Mouse (Mus musculus) liver, embryonic 12.5 days (tissue): ENCODE data around the gene S100a4. TPM values are rescaled to one million over a fixed set of nuclear protein-coding genes. Genes with fewer than 3 reads are reported as not detected.

ENCODE experiments used
- ATAC-seq: fragments of 200-750 bp; cut with Nextera tagmentation; 2 replicates; pipeline ENCODE4 v1.8.0; 2017; ENCODE audit warnings: moderate number of reproducible peaks, mild to moderate bottlenecking, moderate library complexity
- H3K27ac ChIP-seq: fragments of 300-500 bp; sonication (generic); 2 replicates; pipeline ENCODE4 v1.5.1; 2016; ENCODE audit warnings: mild to moderate bottlenecking
- H3K27me3 ChIP-seq: fragments of 300-500 bp; sonication (generic); replicated peaks from 2 replicates; pipeline ENCODE4 v1.6.1; 2016; ENCODE audit warnings: mild to moderate bottlenecking, moderate library complexity
- H3K36me3 ChIP-seq: fragments of 300-500 bp; sonication (generic); 2 replicates; pipeline ENCODE4 v1.6.1; 2016; ENCODE audit warnings: mild to moderate bottlenecking, moderate library complexity
- H3K4me1 ChIP-seq: fragments of 300-500 bp; sonication (generic); 2 replicates; pipeline ENCODE4 v1.6.1; 2016
- H3K4me2 ChIP-seq: fragments of 300-500 bp; sonication (generic); 2 replicates; pipeline ENCODE4 v1.6.1; 2016; ENCODE audit warnings: mild to moderate bottlenecking, moderate library complexity
- H3K4me3 ChIP-seq: fragments of 300-500 bp; sonication (generic); 2 replicates; pipeline ENCODE4 v1.5.1; 2016; ENCODE audit warnings: mild to moderate bottlenecking, moderate library complexity
- H3K9ac ChIP-seq: fragments of 300-500 bp; sonication (generic); 2 replicates; pipeline ENCODE4 v1.6.1; 2016; ENCODE audit warnings: mild to moderate bottlenecking, moderate library complexity
- H3K9me3 ChIP-seq: fragments of 300-500 bp; sonication (generic); replicated peaks from 2 replicates; pipeline ENCODE4 v1.6.1; 2016; ENCODE audit warnings: mild to moderate bottlenecking, moderate library complexity
- WGBS: fragments of 180-500 bp; shearing (Covaris S2); methylation state at CpG from one replicate; pipeline ENCODE4 v1.1.7; 2016; ENCODE audit not compliant: insufficient replicate concordance; 5-methylcytosine and 5-hydroxymethylcytosine counted together
- polyA plus RNA-seq: library from polyadenylated mRNA; unstranded; fragments of >200 nt; fragmentation: Nextera tagmentation; extraction: Ambion mirVana; gene quantifications from 2 replicates; pipeline ENCODE4 v1.2.1, GENCODE M21; 2016

The S100a4 gene
- polyA plus RNA-seq, 1 experiment from 2014 or later, result 0.55 TPM

DNA sequence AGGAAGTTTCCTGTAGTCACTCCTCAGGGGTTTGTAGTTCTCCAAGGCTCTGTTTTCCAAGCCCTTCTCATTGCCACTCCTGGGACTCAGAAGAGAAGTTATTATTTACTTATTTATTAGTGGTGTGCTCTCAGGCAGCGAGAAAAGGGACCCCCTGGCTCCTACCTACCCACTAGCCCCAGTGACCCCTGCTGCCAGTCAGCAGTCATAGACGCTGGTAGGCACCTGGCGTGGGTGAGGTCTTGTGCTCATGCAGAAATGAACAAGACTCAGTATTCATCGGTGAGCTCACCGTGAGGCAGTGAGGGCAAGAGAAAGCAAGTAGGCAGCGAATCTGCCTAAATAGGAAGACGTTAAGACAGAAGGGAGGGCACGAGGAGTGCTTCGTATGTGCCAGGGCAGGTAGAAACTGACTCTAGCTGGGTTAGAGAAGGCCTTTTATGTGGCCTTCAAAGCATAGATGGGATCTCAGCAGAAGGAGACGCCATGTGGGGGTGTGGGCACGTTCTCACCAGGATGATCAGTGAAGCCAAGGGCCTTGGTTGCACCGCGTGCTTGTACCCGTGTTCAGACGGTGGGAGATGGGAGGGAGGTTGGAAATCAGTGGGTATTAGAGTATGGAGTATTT lies 17.4 kb upstream of the S100a4 start:
- H3K4me1 ChIP-seq, result no peaks in the 10 kb centered on the region; the same call in 1 of the 2 replicates
- no peak overlapping the region for H3K4me3 ChIP-seq
- 71% methylated on average over 15 of the region's 15 CpGs for WGBS
- H3K36me3 ChIP-seq, result no peaks in the 10 kb centered on the region
- no peak overlapping the region for H3K4me2 ChIP-seq
- H3K27ac ChIP-seq, result no peak overlapping the region
- no peaks in the 10 kb centered on the region for H3K27me3 ChIP-seq
- H3K9me3 ChIP-seq, result no peaks in the 10 kb centered on the region
- no peak overlapping the region for H3K9ac ChIP-seq
- ATAC-seq, result no peak

DNA sequence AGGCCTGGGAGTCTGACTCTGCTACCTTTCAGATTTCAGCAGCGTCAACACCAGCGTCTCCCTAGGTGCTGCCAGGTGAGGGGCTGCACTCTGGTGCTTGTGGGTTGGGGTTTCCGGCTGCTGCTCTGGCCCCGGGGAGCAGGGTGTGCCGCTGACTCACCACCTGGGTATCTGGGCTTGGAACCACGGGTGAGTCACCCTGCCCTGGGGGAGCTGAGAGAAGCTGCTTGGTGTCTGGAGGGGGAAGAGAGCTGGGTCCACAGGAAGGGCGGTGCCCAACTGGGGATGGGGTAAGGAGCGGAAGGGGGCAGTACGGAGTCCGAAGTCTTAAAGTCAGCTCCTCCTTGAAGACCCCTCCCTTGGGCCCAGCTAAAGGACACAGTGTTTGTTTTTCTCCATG lies 16.7 kb upstream of the S100a4 start:
- H3K4me3 ChIP-seq, result no peak overlapping the region
- H3K36me3 ChIP-seq, result no peaks in the 10 kb centered on the region
- H3K27me3 ChIP-seq, result no peaks in the 10 kb centered on the region
- no peak for ATAC-seq
- no peaks in the 10 kb centered on the region; the same call in 1 of the 2 replicates for H3K4me1 ChIP-seq
- H3K9ac ChIP-seq, result no peak overlapping the region
- 29% methylated on average over 10 of the region's 10 CpGs for WGBS
- no peaks in the 10 kb centered on the region for H3K9me3 ChIP-seq
- H3K27ac ChIP-seq, result no peak overlapping the region
- H3K4me2 ChIP-seq, result no peak overlapping the region

DNA sequence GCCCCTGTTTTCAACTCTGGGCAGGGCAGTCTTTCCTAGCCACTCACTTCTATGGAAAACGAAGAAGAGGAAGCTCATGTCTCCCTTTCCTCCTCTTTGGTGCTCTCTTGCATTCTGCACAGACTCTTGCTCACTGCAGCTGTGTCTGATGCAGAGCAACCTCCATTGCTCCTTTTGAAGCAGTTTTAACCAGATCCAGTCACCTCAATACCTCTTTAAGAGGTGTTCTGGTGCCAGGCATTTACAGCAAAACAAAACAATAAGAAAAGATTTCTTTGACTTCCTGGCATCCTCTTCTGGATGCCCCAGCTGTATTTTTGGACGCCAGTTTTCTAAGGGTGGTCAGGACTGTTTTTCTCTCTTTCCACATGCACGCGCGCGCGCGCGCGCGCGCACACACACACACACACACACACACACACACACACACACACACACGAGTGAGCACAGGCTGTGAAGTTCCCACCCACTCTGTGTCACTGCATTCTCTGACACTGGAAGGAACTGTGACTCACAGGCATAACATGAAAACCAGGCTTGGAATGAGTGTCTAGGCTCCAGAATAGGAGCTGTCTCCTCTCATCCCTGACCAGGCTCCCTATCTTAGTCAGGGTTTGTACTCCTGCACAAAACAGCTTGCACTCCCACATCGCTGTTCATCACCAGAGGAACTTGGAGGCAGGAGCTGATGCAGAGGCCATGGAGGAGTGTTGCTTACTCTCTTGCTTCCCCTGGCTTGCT lies 16.0 kb upstream of the S100a4 start:
- ATAC-seq, result no peak
- Histone ChIP-seq H3K27me3 (no peaks in the 10 kb centered on the region), H3K4me3 (no peak overlapping the region), H3K4me2 (no peak overlapping the region), H3K4me1 (no peaks in the 10 kb centered on the region; the same call in 1 of the 2 replicates), H3K9me3 (no peaks in the 10 kb centered on the region), H3K36me3 (no peaks in the 10 kb centered on the region), H3K27ac (no peak overlapping the region), H3K9ac (no peak overlapping the region)
- WGBS, result 75% methylated on average over 14 of the region's 14 CpGs

DNA sequence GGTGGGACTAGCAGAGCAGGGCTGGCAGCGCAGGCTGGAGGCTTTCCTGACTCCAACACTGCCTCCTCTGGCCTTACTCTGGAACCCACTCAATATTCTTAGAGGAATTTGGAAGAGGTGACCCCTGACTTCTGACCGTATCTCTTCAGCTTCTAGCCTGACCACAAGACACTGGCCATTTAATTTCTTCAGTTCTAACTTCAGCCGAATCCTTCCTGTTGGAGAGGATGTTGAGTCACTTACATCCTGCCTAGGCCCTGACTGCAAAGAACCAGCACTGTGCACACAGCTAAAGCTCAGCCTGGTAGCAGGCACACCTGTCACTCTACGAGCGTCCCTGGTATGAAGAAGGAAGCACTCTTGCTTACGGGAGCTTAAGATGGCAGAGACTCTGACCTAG lies 14.2 kb upstream of the S100a4 start:
- WGBS, result 38% methylated on average over 6 of the region's 6 CpGs
- no peaks in the 10 kb centered on the region for H3K9me3 ChIP-seq

DNA sequence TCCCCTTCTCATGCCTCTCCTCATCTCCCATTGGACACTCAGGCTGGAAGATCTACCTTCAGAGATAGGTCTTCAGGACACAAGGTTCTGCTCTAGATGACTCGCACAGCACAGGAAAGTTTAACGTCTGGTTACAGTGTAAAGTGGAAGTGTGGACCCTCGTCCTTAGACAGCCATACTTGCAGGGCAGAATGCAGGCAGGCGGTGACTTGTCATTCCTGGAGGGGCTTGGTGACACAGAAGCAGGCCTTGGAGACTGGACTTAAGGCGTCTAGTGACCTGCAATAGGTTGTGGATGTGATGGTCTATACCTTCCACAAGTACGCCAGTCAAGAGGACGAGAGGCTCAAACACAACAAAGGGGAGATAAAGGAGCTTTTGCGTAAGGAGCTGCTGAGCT lies 13.6 kb upstream of the S100a4 start, which contains the start of gene S100a2:
Gene S100a2, plus strand, starts transcription at position 301 of the 400 bp plus-strand sequence.
- H3K27me3 ChIP-seq, result no peaks in the 10 kb centered on the region

More for the DNA sequence above, 14.2 kb upstream of the S100a4 start:
- Histone ChIP-seq H3K4me2 (no peak overlapping the region), H3K27me3 (no peaks in the 10 kb centered on the region), H3K27ac (no peak overlapping the region), H3K4me3 (no peak overlapping the region), H3K36me3 (no peaks in the 10 kb centered on the region), H3K9ac (no peak overlapping the region), H3K4me1 (no peaks in the 10 kb centered on the region; the same call in 1 of the 2 replicates)
- no peak for ATAC-seq

DNA sequence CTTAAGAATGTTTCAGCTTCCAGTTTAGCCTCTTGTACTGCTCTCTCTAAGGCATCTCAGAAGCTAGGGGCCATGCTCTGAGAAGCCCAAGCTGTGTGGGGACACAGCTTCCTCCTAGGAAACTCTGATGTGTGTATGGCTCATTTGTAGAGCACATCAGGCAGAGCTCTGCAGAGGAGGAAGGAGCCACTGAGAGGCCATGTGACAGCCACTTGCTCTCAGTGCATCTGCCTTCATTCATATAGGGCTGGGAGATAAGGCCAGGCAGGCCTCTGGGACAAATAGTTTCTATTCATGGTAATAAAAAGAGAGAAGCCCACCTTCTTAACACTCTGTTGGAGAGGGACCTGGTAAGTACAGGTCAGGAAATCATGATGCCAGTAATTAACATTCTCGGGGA lies 9.1 kb upstream of the S100a4 start:
- no peak overlapping the region for H3K9ac ChIP-seq
- 71% methylated on average over 1 of the region's 1 CpGs for WGBS
- no peak for ATAC-seq

More for the DNA sequence above, 13.6 kb upstream of the S100a4 start, which contains the start of gene S100a2:
- Histone ChIP-seq H3K9me3 (no peaks in the 10 kb centered on the region), H3K4me2 (no peak within 1 kb of the TSS), H3K36me3 (no peaks in the 10 kb centered on the region), H3K4me3 (no peak within 1 kb of the TSS), H3K27ac (no peak within 1 kb of the TSS), H3K9ac (no peak within 1 kb of the TSS), H3K4me1 (no peaks in the 10 kb centered on the region; the same call in 1 of the 2 replicates)
- no peak for ATAC-seq
- WGBS, result 60% methylated on average over 8 of the region's 8 CpGs

DNA sequence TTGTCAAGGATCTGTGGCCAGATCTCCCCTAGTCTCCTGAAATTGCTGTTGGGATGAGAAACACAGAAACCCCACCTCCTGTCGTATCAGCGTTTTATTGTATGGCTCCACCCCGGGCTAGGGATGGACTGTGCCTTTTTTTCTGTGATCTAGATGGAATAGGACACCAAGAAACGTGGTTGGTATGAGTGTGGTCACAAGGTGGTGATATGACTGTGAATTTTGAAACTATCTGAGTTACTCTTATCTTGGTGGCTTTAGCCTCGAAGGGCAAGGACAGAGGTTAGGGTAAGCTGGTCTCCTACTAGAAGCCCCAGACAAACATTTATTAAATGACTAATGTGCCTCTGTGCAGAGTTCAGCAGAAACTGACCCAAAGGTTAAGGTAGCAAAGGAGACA lies 8.0 kb upstream of the S100a4 start:
- Histone ChIP-seq H3K27me3 (no peaks in the 10 kb centered on the region), H3K9me3 (no peaks in the 10 kb centered on the region), H3K4me3 (no peak overlapping the region), H3K4me2 (no peak overlapping the region), H3K36me3 (no peaks in the 10 kb centered on the region), H3K27ac (no peak overlapping the region), H3K9ac (no peak overlapping the region), H3K4me1 (no peaks in the 10 kb centered on the region)
- WGBS, result 42% methylated on average over 5 of the region's 5 CpGs
- ATAC-seq, result no peak

More for the DNA sequence above, 9.1 kb upstream of the S100a4 start:
- Histone ChIP-seq H3K36me3 (no peaks in the 10 kb centered on the region), H3K27me3 (no peaks in the 10 kb centered on the region), H3K27ac (no peak overlapping the region), H3K4me3 (no peak overlapping the region), H3K4me1 (no peaks in the 10 kb centered on the region), H3K4me2 (no peak overlapping the region), H3K9me3 (no peaks in the 10 kb centered on the region)

DNA sequence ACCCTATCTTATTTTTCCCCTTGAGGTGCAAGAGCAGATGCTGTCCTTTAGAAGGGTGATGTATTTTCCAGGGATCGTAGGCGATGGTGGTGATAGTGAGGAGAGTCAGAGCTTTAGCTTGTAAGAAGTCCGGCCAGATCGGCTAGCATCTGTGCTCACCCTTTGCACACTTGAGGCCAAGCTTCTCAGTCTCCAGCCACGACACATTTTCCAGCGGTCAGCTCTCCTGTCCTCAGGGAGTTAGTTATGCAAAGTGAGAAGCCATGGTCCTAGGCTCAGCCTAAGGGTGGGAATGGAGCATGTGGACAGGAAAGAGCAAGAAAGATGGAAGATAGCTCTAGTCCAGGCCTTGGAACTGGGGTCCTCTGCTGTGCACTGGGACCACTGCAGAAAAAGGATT lies 6.8 kb upstream of the S100a4 start:
- H3K4me3 ChIP-seq, result no peak overlapping the region
- H3K36me3 ChIP-seq, result no peaks in the 10 kb centered on the region
- 81% methylated on average over 6 of the region's 6 CpGs for WGBS
- no peak overlapping the region for H3K9ac ChIP-seq
- H3K27me3 ChIP-seq, result no peaks in the 10 kb centered on the region
- no peak overlapping the region for H3K4me2 ChIP-seq
- H3K9me3 ChIP-seq, result no peaks in the 10 kb centered on the region
- ATAC-seq, result no peak
- no peak overlapping the region for H3K27ac ChIP-seq
- no peaks in the 10 kb centered on the region for H3K4me1 ChIP-seq

DNA sequence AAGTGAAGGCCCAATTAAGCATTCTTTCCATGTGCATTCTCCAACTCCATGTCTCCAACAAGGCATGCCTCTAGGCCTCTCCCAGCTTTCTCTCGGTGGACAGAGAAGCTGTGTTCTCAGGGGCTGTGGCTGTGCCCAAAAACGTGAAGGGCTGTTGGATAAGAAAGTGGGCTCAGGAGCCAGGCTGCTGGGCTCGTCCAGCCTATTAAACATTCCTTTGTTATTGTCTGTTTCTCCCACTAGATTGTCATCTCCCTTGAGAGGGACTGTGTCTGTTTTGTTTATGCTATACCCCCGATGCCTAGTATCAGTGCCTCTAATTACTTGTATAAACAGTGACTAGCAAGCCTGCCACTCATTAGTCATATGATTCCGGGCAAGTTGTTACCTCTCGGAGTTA lies 5.8 kb upstream of the S100a4 start:
- Histone ChIP-seq H3K4me1 (no peaks in the 10 kb centered on the region), H3K4me2 (no peak overlapping the region), H3K4me3 (no peak overlapping the region), H3K36me3 (no peaks in the 10 kb centered on the region), H3K27ac (no peak overlapping the region), H3K9me3 (no peaks in the 10 kb centered on the region), H3K9ac (no peak overlapping the region), H3K27me3 (no peaks in the 10 kb centered on the region)
- WGBS, result 59% methylated on average over 6 of the region's 6 CpGs
- no peak for ATAC-seq

DNA sequence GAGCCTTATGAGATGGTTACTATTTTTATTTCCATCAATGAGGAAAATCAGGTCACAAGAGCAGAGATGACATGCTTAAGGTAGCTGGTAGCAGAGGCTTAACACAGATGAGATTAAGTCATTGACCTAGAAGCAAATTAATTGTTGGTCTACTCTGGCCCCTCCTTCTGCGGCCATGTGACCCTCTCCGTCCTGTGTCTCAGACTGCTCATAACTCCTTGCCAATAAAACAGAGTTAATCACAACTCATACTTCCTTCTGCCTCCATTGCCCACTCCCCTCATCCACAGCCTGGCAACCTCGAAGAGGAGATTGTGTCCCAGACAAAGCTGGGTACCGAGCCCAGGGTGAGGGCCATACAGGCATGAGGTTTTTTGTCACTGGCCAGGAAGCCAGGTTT lies 5.4 kb upstream of the S100a4 start:
- no peak overlapping the region for H3K27ac ChIP-seq
- 61% methylated on average over 4 of the region's 4 CpGs for WGBS
- ATAC-seq, result no peak
- 0 out of 2 replicates have a peak, but pooled peaks cover under 1% of the 10 kb centered on the region for H3K4me1 ChIP-seq
- no peak overlapping the region for H3K4me3 ChIP-seq
- H3K9me3 ChIP-seq, result no peaks in the 10 kb centered on the region
- H3K9ac ChIP-seq, result no peak overlapping the region
- H3K4me2 ChIP-seq, result no peak overlapping the region
- no peaks in the 10 kb centered on the region for H3K27me3 ChIP-seq
- no peaks in the 10 kb centered on the region for H3K36me3 ChIP-seq

DNA sequence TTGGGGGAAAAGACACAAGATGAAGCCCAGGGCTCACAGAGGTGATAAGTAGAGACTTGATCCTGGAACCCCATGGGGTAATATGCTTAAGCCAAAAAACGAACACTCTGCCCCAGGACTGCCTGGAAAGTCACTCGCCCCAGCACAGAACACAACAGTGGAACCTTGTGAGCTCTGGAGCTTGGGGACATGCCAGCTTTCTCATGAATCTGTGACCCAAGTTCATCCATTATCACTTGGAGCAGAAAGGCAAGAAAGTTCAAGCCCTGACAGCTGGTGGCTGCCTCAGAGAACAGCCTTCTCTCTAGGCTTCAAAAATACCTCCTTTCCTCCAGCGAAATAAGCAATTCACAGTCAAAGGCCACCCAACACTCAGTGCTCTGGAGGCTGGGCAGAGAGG lies 4.2 kb upstream of the S100a4 start:
- WGBS, result 58% methylated on average over 3 of the region's 3 CpGs
- no peak for ATAC-seq
- no peak overlapping the region for H3K9ac ChIP-seq
- no peaks in the 10 kb centered on the region for H3K36me3 ChIP-seq
- H3K9me3 ChIP-seq, result no peaks in the 10 kb centered on the region
- H3K27me3 ChIP-seq, result no peaks in the 10 kb centered on the region
- no peak overlapping the region for H3K4me2 ChIP-seq
- no peak overlapping the region for H3K27ac ChIP-seq
- no peak overlapping the region for H3K4me3 ChIP-seq
- H3K4me1 ChIP-seq, result 0 out of 2 replicates have a peak, but pooled peaks cover 4% of the 10 kb centered on the region

DNA sequence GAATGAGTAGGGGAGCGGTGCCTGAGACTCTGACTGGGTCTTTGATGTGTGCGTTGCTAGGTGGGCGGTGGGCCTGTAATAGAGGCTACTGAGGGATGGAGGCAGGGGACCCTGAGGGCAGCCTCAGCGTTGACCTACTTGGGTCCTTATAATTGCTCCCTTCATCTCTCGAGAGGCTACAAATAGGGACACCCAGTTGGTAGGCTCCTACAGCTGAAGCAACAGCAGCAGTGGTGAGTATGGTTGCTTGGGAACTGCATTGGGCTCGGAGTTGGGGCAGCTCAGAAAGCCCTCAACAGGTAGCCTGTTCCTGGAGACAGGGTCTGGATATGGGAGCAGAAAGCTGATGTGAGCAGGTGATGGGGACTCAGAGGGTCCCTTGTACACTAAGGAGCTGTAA lies 3.5 kb upstream of the S100a4 start:
- H3K36me3 ChIP-seq, result no peaks in the 10 kb centered on the region
- H3K27ac ChIP-seq, result no peak overlapping the region
- H3K9ac ChIP-seq, result no peak overlapping the region
- no peak overlapping the region for H3K4me3 ChIP-seq
- no peaks in the 10 kb centered on the region for H3K9me3 ChIP-seq
- H3K4me1 ChIP-seq, result 0 out of 2 replicates have a peak, but pooled peaks cover 4% of the 10 kb centered on the region
- ATAC-seq, result no peak
- no peaks in the 10 kb centered on the region for H3K27me3 ChIP-seq
- H3K4me2 ChIP-seq, result no peak overlapping the region
- 64% methylated on average over 6 of the region's 6 CpGs for WGBS
